Mouse (Mus musculus): ENCODE data around the gene Abhd10. TPM values are rescaled to one million over a fixed set of nuclear protein-coding genes. Genes with fewer than 3 reads are reported as not detected.

Abhd10 gene
- 43.3 TPM for total RNA-seq (2023)

DNA sequence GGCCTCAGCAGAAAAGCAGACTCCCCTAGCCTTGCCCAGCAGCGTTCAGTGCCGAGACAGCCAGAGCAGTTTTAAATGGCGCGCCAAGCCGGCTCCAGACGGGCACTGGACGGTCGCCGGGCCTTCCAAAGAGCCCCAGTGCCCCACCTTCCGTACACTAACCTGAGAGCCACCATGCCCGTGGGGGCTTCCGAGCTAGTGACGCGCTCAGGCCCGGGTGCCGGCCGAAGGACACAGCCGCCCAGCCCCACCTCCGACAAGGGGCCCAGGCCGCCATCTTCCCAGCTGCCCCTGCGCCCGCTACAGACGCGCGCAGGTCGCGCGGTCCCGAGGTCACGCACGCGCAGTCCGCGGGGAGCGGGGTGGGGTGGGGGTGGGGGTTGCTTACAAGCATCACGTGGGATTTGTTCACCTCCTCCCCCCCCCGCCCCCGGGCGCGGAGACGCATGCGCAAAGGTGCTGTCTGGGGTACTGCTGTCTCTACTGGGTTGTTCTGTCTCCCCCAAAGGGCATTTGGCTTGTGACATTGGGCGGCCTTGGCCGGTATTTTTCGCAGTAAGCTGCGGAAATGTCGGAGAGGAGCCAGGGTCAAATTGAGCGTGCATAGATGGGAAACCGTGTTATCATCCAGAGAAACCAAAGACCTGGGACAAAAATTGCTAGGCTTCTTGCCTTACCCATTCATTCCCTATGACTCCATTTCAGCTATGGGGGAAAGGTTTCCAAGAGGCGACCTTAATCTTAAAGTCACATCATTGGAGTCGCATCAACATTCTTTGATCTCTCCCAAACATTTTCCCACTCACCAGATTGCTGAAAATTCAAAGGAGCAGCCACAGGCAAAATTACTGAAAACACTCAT is at the start of gene Abhd10:
TSS of gene Abhd10 (minus strand) at position 341 of the 862 bp plus-strand sequence.

DNA sequence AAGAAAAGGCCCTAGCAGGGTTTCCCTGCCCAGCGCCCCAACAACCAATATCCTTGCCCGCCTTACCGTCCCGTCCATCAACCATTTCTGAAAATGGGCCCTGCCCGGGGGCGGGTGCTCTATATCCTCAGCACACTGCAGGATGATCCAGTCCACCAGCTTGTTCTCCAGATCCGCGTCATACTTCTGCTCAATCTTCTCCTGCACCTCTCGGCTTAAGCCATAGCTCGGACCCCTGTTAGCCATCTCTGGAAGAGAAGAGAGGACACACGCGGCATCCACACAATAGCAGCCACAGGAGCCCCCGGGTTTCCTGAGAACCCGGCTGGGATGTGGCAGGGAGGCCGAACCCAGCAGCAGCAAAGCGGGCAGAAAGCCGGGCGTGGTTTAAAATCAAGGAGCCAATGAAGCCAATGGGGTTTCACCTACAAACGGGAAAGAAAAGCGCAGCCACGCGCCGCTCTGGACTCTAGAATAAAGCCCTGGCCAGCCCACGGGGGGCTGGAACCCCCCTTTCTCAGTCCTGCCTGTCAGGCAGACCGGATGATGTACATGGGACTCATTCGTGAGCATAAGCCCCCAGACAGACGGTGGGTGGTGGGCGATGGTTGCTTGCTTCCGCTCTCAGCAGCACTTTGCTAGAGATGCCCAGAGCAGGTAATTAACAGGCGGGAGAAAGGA is 18.6 kb downstream of the Abhd10 start, which contains the start of gene Tagln3:
TSS of gene Tagln3 (minus strand) at position 548 of the 681 bp plus-strand sequence.

DNA sequence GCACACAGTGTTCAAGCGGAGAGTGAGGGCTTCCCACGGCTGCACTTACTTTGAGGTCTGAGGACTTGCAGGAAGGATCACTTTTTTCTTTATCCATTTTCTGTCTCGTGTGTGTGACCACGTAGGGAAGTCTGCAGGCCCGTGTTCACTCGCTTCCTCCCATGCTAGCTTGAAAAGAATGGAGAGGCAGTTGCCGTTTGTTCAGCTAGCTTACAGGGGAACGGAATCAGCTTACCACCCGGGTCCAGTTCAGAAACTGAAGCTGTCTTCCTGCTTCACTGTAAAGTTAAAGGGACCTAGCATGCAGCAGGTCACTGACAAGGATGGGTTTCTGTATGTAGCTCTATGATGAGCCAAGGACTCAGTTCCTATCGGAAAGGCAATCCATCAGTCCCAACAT is 49.2 kb downstream of the Abhd10 start, which contains the start of gene Tmprss7:
TSS of gene Tmprss7 (minus strand) at position 101 of the 400 bp plus-strand sequence.

Other genes with a start within 250 kb of the Abhd10 start
- gene Gm609, start 250.0 kb downstream of the Abhd10 start, total RNA-seq (2023), result not detected
- not detected for gene Gm17783, start 210.9 kb downstream of the Abhd10 start, total RNA-seq (2023)
- gene Slc9c1, start 207.6 kb downstream of the Abhd10 start, total RNA-seq (2023), result not detected
- gene Gcsam, start 132.6 kb downstream of the Abhd10 start, total RNA-seq (2023), result 0.32 TPM
- not detected for gene BC016579, start 88.9 kb downstream of the Abhd10 start, total RNA-seq (2023)
- not detected for gene Tmprss7, start 49.3 kb downstream of the Abhd10 start, total RNA-seq (2023)
- not detected for gene Tagln3, start 18.3 kb downstream of the Abhd10 start, total RNA-seq (2023)
- 0.70 TPM for gene Phldb2, start 210.6 kb upstream of the Abhd10 start, total RNA-seq (2023)

Data from CD4-positive naive resting alpha-beta T cell, adult 76 days (primary cell).